Mouse (Mus musculus) olfactory bulb, adult 2 months (tissue): Measurements from ENCODE around the gene Nphp3.

Source experiments
- CTCF ChIP-seq: fragments of 200-500 bp; IDR thresholded peaks from 2 replicates; pipeline ENCODE4 v1.5.1; 2012; ENCODE audit warnings: low read depth, mild to moderate bottlenecking, low read length, moderate library complexity; ENCODE audit not compliant: insufficient read depth
- POLR2A ChIP-seq: fragments of 200-500 bp; IDR thresholded peaks from 2 replicates; pipeline ENCODE4 v1.6.1; 2012; ENCODE audit warnings: mild to moderate bottlenecking, low read depth, low read length, moderate library complexity; ENCODE audit not compliant: insufficient read depth

GRCm38 (mm10) chr9:104034231-104034630, 31.9 kb downstream of the Nphp3 start:
- TF ChIP-seq POLR2A = no peak
- TF ChIP-seq CTCF = no peak
